Mouse (Mus musculus) cortical plate, adult 2 months (tissue): ENCODE data around the gene Cbfa2t3. TPM values are rescaled to one million over a fixed set of nuclear protein-coding genes. Genes with fewer than 3 reads are reported as not detected.

Source experiments
- H3K27ac ChIP-seq: fragments of 200-500 bp; 2 replicates; pipeline ENCODE4 v1.5.1; 2012; ENCODE audit warnings: low read length, control low read depth, inconsistent platforms; ENCODE audit not compliant: insufficient read depth
- H3K4me1 ChIP-seq: fragments of 200-500 bp; 2 replicates; pipeline ENCODE4 v1.6.1; 2011; ENCODE audit warnings: low read length; ENCODE audit not compliant: control insufficient read depth, insufficient read depth
- H3K4me3 ChIP-seq: fragments of 200-500 bp; 2 replicates; pipeline ENCODE4 v1.5.1; 2011; ENCODE audit warnings: mild to moderate bottlenecking, low read length, control low read depth; ENCODE audit not compliant: insufficient read depth
- CTCF ChIP-seq: fragments of 200-500 bp; IDR thresholded peaks from 2 replicates; pipeline ENCODE4 v1.5.1; 2011; ENCODE audit warnings: mild to moderate bottlenecking, control low read depth, low read length; ENCODE audit not compliant: insufficient read depth; ENCODE audit errors: extremely low read depth
- POLR2A ChIP-seq: fragments of 200-500 bp; IDR thresholded peaks from 2 replicates; pipeline ENCODE4 v1.6.1; 2011; ENCODE audit warnings: mild to moderate bottlenecking, low read length, control low read depth; ENCODE audit not compliant: insufficient read depth; ENCODE audit errors: extremely low read depth
- polyA plus RNA-seq: library from polyadenylated mRNA; depleted of rRNA; stranded (reverse); fragments of >200 nt; gene quantifications from 2 replicates; pipeline ENCODE4 v1.2.3, GENCODE M21; 2012

Cbfa2t3 gene
- polyA plus RNA-seq, 1 experiment = 9.1 TPM

- TF ChIP-seq POLR2A (no peak), CTCF (no peak)
- H3K4me1 ChIP-seq = peaks cover 7% of the 10 kb centered on the region
- H3K4me3 ChIP-seq = no peak overlapping the region
- no peak overlapping the region for H3K27ac ChIP-seq
Measured at GRCm38 (mm10) chr8:122718711-122719499, 20.0 kb upstream of the Cbfa2t3 start.

DNA sequence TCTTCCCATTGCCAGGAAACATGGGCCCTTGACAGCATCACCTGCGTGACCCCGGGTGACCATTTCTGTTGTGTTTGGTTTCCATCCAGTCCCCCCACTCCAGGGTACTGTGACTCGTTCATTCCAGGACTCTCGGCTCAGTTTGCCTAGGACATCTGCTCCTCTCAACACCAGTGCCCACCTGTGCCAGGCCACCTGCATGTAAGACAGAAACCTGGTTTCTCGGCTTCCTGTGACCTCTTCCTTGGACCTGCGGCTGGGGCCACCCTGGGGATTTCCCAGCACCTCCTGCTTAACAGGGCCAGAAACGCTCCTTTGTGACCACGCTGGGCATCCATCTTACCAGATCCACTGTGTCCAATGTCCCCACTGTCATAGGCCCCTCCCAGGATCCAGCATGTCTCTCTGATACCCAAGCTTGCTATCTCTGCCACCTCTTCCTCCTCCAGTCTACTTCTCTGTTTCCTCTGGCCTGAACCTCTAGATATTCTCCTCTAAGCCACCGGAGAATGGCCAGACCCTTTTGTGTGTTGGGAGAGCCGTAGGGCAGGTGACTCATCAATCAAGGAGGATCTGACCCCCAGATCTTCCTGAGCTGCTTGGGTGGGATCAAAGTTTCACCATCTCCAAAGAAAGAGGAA lies 19.1 kb upstream of the Cbfa2t3 start:
- H3K27ac ChIP-seq = no peak overlapping the region
- H3K4me1 ChIP-seq = peaks cover 7% of the 10 kb centered on the region
- TF ChIP-seq CTCF = no peak
- no peak for TF ChIP-seq POLR2A
- no peak overlapping the region for H3K4me3 ChIP-seq

GRCm38 (mm10) chr8:122716566-122716965 lies 17.7 kb upstream of the Cbfa2t3 start:
- H3K4me3 ChIP-seq = no peak overlapping the region
- H3K27ac ChIP-seq = no peak overlapping the region
- peaks cover 7% of the 10 kb centered on the region for H3K4me1 ChIP-seq
- TF ChIP-seq POLR2A (no peak), CTCF (no peak)

- Histone ChIP-seq H3K4me3 (no peak overlapping the region), H3K27ac (no peak overlapping the region), H3K4me1 (no peaks in the 10 kb centered on the region)
- no peak for TF ChIP-seq POLR2A
- no peak for TF ChIP-seq CTCF
Measured at GRCm38 (mm10) chr8:122713157-122713518, 14.2 kb upstream of the Cbfa2t3 start.

- Histone ChIP-seq H3K4me3 (no peak overlapping the region), H3K4me1 (no peaks in the 10 kb centered on the region), H3K27ac (no peak overlapping the region)
- TF ChIP-seq POLR2A (no peak), CTCF (no peak)
Measured at GRCm38 (mm10) chr8:122712411-122713156, 13.7 kb upstream of the Cbfa2t3 start.

DNA sequence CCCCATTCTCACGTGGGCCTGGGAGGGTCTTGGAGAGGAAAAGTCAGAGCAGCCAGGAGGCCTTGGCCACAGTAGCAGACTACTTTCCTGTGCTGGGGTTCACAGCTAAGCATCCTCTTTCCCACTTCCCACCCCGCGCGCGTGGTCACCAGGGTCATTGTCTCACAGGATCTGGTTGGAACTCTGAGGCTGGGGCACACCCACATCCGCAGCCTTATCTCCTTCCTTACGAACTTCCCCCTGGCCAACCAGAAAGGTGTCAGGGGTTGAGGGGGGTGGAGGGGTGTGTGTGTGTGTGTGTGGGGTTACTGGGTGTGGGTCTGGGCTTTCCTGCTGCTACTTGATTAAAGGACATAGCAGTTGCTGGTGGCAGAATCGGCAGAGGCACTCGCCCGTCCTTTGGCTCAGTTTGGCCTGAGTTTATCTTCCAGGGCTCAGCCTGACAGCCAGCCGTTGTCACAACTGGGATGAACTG lies 13.0 kb upstream of the Cbfa2t3 start:
- Histone ChIP-seq H3K4me1 (no peaks in the 10 kb centered on the region), H3K4me3 (no peak overlapping the region), H3K27ac (no peak overlapping the region)
- no peak for TF ChIP-seq POLR2A
- no peak for TF ChIP-seq CTCF

DNA sequence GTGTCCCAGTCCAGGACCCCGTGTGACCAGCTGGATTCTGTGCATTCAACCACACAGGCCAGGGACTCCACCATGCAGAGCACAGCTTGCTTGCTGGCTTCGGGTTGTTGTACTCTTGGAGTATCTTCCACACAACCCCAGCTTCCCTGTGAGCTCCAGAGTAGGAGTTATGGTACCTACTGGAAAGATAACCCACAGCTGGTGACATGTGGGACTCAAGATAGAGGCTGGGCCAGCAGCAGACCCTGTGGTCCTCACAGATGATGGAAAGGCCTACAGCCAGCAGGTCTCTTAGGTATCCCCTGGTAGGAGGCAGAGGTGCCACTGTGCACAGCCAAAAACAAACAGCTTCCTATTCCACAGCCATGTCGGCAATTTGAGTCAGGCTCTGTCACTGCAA lies 12.6 kb upstream of the Cbfa2t3 start:
- TF ChIP-seq POLR2A (no peak), CTCF (no peak)
- H3K4me1 ChIP-seq = no peaks in the 10 kb centered on the region
- no peak overlapping the region for H3K27ac ChIP-seq
- H3K4me3 ChIP-seq = no peak overlapping the region

GRCm38 (mm10) chr8:122709340-122710111 lies 10.6 kb upstream of the Cbfa2t3 start:
- Histone ChIP-seq H3K27ac (no peak overlapping the region), H3K4me1 (no peaks in the 10 kb centered on the region), H3K4me3 (no peak overlapping the region)
- TF ChIP-seq CTCF (no peak), POLR2A (no peak)

GRCm38 (mm10) chr8:122707184-122707583 lies 8.3 kb upstream of the Cbfa2t3 start:
- H3K4me1 ChIP-seq = no peaks in the 10 kb centered on the region
- no peak overlapping the region for H3K27ac ChIP-seq
- H3K4me3 ChIP-seq = no peak overlapping the region
- TF ChIP-seq CTCF (no peak), POLR2A (no peak)
